Mouse (Mus musculus): ENCODE results near the gene Gpatch11.
A peak's percentile ranks its signal among the peaks of the same experiment; 100 is the strongest.
"Not testable (repeated sequence)": the region's sequence is repeated elsewhere in the genome, so short reads cannot be mapped to it uniquely, and the experiment has no call there.

Gpatch11 gene

GRCm38 (mm10) chr17:78834856-78835835 is at the start of gene Gpatch11, which contains the start of gene Heatr5b:
Gpatch11 (plus strand) TSS chr17:78835567.
Heatr5b (minus strand) TSS chr17:78835364.
- Histone ChIP-seq H3K27me3 (ENCODE audit: insufficient read depth, low read length) (no peaks in the 10 kb centered on the region), H3K36me3 (ENCODE audit: insufficient read depth, low read length) (peaks cover 14% of the 10 kb centered on the region), H3K4me3 (replicated peaks; ENCODE audit: low read length) (peak within 1 kb of the TSS; percentile 94), H3K4me1 (replicated peaks; ENCODE audit: low read depth, low read length) (peaks cover 10% of the 10 kb centered on the region), H3K9me3 (ENCODE audit: low read length) (no peaks in the 10 kb centered on the region)
- no peak for TF ChIP-seq NANOG (IDR thresholded peaks at IDR 0.05; ENCODE audit: borderline replicate concordance, low read length)
- no peak for TF ChIP-seq CTCF (conservative IDR thresholded peaks at IDR 0.05; ENCODE audit: low read length)
- TF ChIP-seq POU5F1 (IDR thresholded peaks at IDR 0.05; ENCODE audit: borderline replicate concordance, low read length) = no peak

- not testable (repeated sequence) for H3K4me1 ChIP-seq (replicated peaks; ENCODE audit: low read depth, low read length); H3K27me3 ChIP-seq (ENCODE audit: insufficient read depth, low read length); H3K9me3 ChIP-seq (ENCODE audit: low read length); H3K4me3 ChIP-seq (replicated peaks; ENCODE audit: low read length); H3K36me3 ChIP-seq (ENCODE audit: insufficient read depth, low read length)
- TF ChIP-seq CTCF (conservative IDR thresholded peaks at IDR 0.05; ENCODE audit: low read length) = peak; percentile 29; the same call in 1 of the 2 replicates
These were observed 47.1 kb upstream of the Gpatch11 start for GRCm38 (mm10) chr17:78788273-78788672.

- Histone ChIP-seq H3K9me3 (ENCODE audit: low read length) (no peaks in the 10 kb centered on the region), H3K4me3 (replicated peaks; ENCODE audit: low read length) (no peak overlapping the region), H3K27me3 (ENCODE audit: insufficient read depth, low read length) (no peaks in the 10 kb centered on the region), H3K36me3 (ENCODE audit: insufficient read depth, low read length) (peaks cover 6% of the 10 kb centered on the region; the same call in 1 of the 2 replicates), H3K4me1 (replicated peaks; ENCODE audit: low read depth, low read length) (no peaks in the 10 kb centered on the region)
- no peak for TF ChIP-seq NANOG (IDR thresholded peaks at IDR 0.05; ENCODE audit: borderline replicate concordance, low read length)
- no peak for TF ChIP-seq POU5F1 (IDR thresholded peaks at IDR 0.05; ENCODE audit: borderline replicate concordance, low read length)
- no peak for TF ChIP-seq CTCF (conservative IDR thresholded peaks at IDR 0.05; ENCODE audit: low read length)
These were observed 44.2 kb upstream of the Gpatch11 start for GRCm38 (mm10) chr17:78791068-78791689.

- TF ChIP-seq POU5F1 (IDR thresholded peaks at IDR 0.05; ENCODE audit: borderline replicate concordance, low read length) (no peak), CTCF (conservative IDR thresholded peaks at IDR 0.05; ENCODE audit: low read length) (no peak), NANOG (IDR thresholded peaks at IDR 0.05; ENCODE audit: borderline replicate concordance, low read length) (no peak)
- no peaks in the 10 kb centered on the region for H3K9me3 ChIP-seq (ENCODE audit: low read length)
- H3K27me3 ChIP-seq (ENCODE audit: insufficient read depth, low read length) = no peaks in the 10 kb centered on the region
These were observed 43.7 kb upstream of the Gpatch11 start for GRCm38 (mm10) chr17:78791690-78792070.

GRCm38 (mm10) chr17:78792122-78792521 is 43.2 kb upstream of the Gpatch11 start:
- Histone ChIP-seq H3K27me3 (ENCODE audit: insufficient read depth, low read length) (no peaks in the 10 kb centered on the region), H3K4me1 (replicated peaks; ENCODE audit: low read depth, low read length) (no peaks in the 10 kb centered on the region), H3K4me3 (replicated peaks; ENCODE audit: low read length) (no peak overlapping the region), H3K36me3 (ENCODE audit: insufficient read depth, low read length) (peaks cover 6% of the 10 kb centered on the region; the same call in 1 of the 2 replicates), H3K9me3 (ENCODE audit: low read length) (no peaks in the 10 kb centered on the region)
- TF ChIP-seq NANOG (IDR thresholded peaks at IDR 0.05; ENCODE audit: borderline replicate concordance, low read length) (no peak), CTCF (conservative IDR thresholded peaks at IDR 0.05; ENCODE audit: low read length) (no peak), POU5F1 (IDR thresholded peaks at IDR 0.05; ENCODE audit: borderline replicate concordance, low read length) (no peak)

More at GRCm38 (mm10) chr17:78791690-78792070, 43.7 kb upstream of the Gpatch11 start:
- Histone ChIP-seq H3K4me3 (replicated peaks; ENCODE audit: low read length) (no peak overlapping the region), H3K4me1 (replicated peaks; ENCODE audit: low read depth, low read length) (no peaks in the 10 kb centered on the region), H3K36me3 (ENCODE audit: insufficient read depth, low read length) (peaks cover 6% of the 10 kb centered on the region; the same call in 1 of the 2 replicates)

- Histone ChIP-seq H3K4me1 (replicated peaks; ENCODE audit: low read depth, low read length) (no peaks in the 10 kb centered on the region), H3K36me3 (ENCODE audit: insufficient read depth, low read length) (peaks cover 6% of the 10 kb centered on the region), H3K4me3 (replicated peaks; ENCODE audit: low read length) (no peak overlapping the region), H3K27me3 (ENCODE audit: insufficient read depth, low read length) (no peaks in the 10 kb centered on the region), H3K9me3 (ENCODE audit: low read length) (no peaks in the 10 kb centered on the region)
- no peak for TF ChIP-seq NANOG (IDR thresholded peaks at IDR 0.05; ENCODE audit: borderline replicate concordance, low read length)
- no peak for TF ChIP-seq POU5F1 (IDR thresholded peaks at IDR 0.05; ENCODE audit: borderline replicate concordance, low read length)
- no peak for TF ChIP-seq CTCF (conservative IDR thresholded peaks at IDR 0.05; ENCODE audit: low read length)
These were observed 41.0 kb upstream of the Gpatch11 start for GRCm38 (mm10) chr17:78794390-78794789.

GRCm38 (mm10) chr17:78797222-78797621 is 38.1 kb upstream of the Gpatch11 start:
- Histone ChIP-seq H3K9me3 (ENCODE audit: low read length) (no peaks in the 10 kb centered on the region), H3K27me3 (ENCODE audit: insufficient read depth, low read length) (no peaks in the 10 kb centered on the region), H3K4me3 (replicated peaks; ENCODE audit: low read length) (no peak overlapping the region), H3K4me1 (replicated peaks; ENCODE audit: low read depth, low read length) (no peaks in the 10 kb centered on the region), H3K36me3 (ENCODE audit: insufficient read depth, low read length) (peaks cover 6% of the 10 kb centered on the region)
- TF ChIP-seq CTCF (conservative IDR thresholded peaks at IDR 0.05; ENCODE audit: low read length) (no peak), NANOG (IDR thresholded peaks at IDR 0.05; ENCODE audit: borderline replicate concordance, low read length) (no peak), POU5F1 (IDR thresholded peaks at IDR 0.05; ENCODE audit: borderline replicate concordance, low read length) (no peak)

- TF ChIP-seq CTCF (conservative IDR thresholded peaks at IDR 0.05; ENCODE audit: low read length) = peak; percentile 51
- no peak for TF ChIP-seq POU5F1 (IDR thresholded peaks at IDR 0.05; ENCODE audit: borderline replicate concordance, low read length)
- TF ChIP-seq NANOG (IDR thresholded peaks at IDR 0.05; ENCODE audit: borderline replicate concordance, low read length) = no peak
- Histone ChIP-seq H3K4me1 (replicated peaks; ENCODE audit: low read depth, low read length) (no peaks in the 10 kb centered on the region), H3K9me3 (ENCODE audit: low read length) (no peaks in the 10 kb centered on the region), H3K36me3 (ENCODE audit: insufficient read depth, low read length) (peaks cover 12% of the 10 kb centered on the region), H3K4me3 (replicated peaks; ENCODE audit: low read length) (no peak overlapping the region), H3K27me3 (ENCODE audit: insufficient read depth, low read length) (no peaks in the 10 kb centered on the region)
These were observed 26.3 kb upstream of the Gpatch11 start for GRCm38 (mm10) chr17:78809019-78809418.

Measured in E14TG2a.4 (cell line).